Mouse (Mus musculus) thymus, postnatal 25 days (tissue): ENCODE results near the gene Nudc.

ENCODE experiments used
- DNase-seq: peaks from one replicate; pipeline ENCODE4 v3.0.0; 2022

The Nudc gene

DNA sequence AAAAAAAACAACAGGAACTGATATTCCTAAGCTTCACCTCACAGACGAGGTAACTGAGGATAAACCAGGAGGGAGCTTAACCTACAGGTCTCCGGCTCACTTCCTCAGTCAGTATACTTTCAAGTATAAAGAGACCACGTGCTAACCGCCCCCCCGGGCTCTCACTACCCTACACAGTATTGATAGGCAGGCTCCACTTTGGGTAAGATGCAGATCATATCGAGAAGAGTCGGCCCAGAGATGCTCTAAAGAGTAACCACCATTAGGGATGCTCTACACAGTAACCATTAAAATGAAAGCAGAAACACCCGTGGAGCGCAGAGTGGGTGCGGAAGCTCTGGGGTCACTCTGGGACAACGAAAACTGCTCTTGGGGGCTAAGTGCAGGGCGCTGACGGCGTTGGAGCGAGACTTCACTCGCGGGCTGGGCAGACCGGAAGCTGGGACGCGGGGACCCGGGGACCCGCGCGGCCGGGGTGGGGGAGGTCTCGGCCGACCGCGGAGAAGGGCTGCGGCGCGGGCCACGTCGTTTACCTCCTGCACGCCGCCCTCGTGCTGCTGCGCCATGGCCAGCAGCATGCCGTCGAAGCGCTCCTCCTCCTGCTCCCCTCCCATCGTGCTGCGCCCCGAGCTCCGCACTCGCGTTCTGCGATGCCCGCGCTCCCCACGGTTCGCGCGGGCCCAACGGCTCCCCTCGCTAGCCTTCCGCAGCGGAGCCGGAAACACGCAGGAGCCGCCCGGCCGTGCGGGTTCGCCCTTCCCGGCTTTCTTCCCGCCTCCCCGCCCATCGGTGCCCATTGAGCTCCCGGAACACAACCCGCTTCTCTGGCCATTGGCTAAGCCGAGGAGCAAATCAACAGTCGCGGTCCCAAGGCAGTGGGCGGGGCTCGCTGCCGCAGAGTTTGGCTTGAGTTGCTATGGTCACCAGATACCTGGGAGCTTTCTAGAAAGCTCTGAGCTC, at the start of gene Nudc:
Gene Nudc (minus strand): TSS at position 725 of the 960 bp plus-strand sequence.
- DNase-seq: peak; percentile 95

GRCm38 (mm10) chr4:133595538-133595937, 49.7 kb upstream of the Nudc start:
- no peak for DNase-seq

DNA sequence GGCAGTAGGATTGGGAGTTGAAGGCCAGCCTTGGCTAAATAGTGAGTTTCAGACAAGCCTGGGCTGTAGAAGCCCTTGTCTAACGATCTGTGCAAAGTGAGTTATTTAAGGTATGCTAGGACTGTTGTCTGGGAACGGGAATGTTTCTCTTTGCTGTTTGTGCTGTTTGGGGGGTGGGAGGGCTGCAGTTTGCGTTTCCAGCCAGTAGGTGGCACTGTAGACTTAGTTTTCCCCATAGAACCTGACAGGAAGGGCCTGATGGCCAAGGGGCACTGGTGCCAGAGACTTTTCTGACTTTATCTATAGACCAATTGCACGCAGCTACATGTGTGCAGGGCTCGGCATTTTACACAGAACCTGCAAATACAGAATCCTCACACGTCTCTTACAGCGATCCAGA, 46.8 kb upstream of the Nudc start:
- peak; percentile 71 for DNase-seq

DNA sequence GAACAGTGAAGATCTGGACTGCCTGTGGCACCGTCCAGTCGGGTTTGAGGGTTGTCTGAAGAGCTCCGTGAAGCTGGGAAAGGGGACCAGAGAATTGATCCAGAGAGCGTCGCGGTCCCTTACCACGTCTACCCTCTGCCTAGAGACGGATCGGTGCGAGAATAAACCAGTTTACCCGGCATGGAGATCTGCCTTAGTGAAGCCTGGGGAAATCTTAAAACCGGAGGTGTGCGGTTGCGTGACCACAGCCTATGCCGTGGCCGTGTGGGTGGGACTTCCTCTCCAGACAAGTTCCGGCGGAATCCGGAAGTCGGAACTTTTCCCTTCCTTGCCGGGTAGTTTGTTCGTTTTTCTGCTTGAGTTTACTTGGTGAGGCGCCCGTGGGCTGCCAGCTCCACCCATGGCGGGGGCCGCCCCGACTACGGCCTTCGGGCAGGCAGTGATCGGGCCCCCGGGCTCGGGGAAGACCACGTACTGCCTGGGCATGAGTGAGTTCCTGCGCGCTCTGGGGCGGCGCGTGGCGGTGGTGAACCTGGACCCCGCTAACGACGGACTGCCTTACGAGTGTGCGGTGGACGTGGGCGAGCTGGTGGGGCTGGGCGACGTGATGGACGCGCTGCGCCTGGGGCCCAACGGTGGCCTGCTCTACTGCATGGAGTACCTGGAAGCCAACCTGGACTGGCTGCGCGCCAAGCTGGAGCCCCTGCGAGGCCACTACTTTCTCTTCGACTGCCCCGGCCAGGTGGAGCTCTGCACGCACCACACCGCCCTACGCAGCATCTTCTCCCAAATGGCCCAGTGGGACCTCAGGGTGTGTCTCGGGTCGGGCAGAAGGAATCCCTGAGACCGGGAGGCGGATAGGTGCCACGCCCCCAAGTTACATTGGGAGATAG, 38.5 kb upstream of the Nudc start, which contains the start of gene Gpn2:
Gene Gpn2 (plus strand): TSS at position 304 of the 893 bp plus-strand sequence.
- peak; percentile 83 for DNase-seq

DNA sequence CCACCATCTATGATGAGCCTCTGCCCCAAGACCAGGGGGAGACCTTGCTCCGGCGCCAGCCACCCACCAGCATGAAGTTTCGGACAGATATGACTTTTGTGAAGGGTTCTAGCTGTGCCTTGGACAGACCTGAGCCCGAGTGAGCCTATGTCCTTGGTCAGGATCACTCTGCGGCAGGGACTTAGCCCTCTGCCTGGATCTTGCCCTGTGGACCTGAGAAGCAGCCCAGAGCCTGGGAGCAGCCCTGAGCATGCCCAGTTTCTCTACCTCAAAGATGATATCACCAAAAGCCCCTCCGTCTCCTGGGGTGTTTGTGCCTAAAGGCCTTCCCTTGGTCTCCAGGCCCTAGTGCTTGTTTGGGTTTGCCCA, 37.9 kb upstream of the Nudc start:
- no peak for DNase-seq

DNA sequence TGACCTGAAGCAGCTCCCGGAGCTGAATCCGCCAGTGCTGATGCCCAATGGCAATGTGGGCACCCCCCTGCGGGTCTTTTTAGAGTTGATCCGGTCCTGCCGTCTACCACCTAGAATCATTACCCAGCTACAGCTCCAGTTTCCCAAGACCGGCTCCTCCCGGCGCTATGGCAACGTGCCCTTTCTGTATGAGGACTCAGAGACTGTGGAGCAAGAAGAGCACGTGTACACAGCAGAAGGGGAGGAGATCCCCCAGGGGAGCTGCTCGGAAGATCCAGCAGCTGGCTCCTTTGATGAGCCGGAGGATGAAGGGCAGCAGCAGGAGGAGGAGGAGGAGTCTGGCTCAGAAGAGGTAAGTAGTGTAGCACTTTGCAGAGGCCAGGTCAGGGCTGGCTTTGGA, 32.2 kb upstream of the Nudc start:
- no peak for DNase-seq

DNA sequence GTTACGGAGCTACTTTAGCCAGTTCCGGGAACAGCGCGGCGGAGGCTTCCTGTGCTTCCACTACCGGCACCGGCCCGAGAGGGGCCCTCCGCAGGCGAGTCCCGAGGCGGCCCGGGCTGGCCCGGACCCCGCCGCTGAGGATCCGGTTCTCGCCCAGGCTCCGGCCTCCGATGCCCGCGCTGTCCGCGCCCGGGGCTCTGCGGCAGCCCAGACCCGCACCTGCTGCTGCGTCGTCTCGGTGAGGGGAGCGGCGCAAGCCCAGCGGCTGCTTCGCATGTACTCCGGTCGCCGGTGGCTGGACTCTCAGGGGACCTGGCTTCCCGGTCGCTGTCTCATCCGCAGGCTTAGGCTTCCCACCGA, 29.0 kb upstream of the Nudc start:
- DNase-seq: no peak

GRCm38 (mm10) chr4:133574070-133574842, 28.5 kb upstream of the Nudc start, which contains the start of gene Gpatch3:
TSS of gene Gpatch3 (plus strand) at chr4:133574745.
- DNase-seq: peak; percentile 84

DNA sequence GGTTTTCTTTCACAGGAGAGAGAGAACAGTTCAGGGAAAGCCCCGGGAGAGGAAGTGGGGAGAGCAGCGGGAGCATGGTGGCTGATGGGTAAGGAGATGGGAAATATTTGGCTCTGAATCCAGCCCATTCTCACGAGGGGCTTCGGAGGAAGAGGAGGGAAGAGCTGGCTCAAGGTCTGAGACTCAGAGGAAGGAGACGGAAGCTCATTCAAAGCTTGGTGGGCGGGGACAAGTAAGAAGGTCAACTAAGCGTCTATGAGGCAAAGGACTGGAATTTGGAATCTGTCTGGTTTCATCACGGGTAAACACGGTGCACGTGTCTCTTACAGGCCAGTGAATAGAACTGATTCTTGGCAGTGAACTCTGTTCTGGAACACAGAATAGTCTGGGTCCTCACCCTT, 24.3 kb upstream of the Nudc start:
- DNase-seq: no peak

DNA sequence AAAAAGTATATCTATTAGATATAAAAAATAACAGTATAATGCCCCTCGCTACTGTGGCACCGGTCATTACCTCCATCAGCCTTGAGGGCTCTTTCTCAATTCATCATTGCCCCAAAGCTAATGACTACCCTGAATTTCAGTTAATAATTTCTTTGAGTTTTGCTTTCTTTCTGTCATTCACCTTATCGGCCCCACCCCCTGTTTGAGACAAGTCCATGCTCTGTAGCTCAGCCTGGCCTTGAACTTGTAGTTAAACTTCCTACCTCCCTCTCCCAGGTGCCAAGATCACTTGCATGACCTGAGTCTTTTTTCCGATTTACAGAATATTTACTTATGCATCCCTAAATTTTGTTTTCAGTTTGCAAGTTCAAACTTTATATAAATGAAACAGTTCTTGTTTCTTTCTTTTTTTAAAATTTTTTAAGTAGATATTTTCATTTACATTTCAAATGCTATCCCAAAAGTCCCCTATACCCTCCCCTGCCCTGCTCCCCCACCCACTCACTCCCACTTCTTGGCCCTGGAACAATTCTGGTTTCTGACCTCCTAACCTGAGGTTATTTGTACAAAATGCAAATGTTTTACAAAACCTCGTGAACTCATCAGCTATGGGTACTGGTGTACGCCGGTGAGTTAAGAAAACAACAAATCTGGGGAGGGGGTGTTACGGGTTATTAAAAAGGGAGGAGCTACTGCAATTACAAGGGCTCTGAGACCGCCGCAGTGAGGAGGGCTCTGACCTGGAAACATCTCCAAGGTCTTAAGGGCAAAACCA, 23.7 kb upstream of the Nudc start:
- DNase-seq: no peak

DNA sequence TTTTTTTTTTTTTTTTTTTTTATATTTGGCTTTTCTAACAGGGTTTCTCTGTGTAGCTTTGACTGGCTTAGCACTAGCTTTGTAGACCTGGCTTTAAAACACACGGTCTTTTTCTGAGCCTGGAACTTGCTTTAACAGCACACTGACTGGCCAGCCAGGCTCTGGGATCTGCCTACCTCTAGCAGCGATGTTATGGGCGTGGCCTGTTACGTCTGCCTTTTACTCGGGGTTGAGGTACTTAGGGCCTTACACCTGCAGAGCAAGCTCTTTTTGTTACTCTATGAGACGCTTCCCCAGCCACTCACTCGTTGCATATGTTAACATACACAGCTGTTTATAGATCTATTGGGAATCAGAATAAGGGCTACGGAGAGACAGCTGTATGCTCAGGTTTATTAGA, 21.5 kb upstream of the Nudc start:
- no peak for DNase-seq

DNA sequence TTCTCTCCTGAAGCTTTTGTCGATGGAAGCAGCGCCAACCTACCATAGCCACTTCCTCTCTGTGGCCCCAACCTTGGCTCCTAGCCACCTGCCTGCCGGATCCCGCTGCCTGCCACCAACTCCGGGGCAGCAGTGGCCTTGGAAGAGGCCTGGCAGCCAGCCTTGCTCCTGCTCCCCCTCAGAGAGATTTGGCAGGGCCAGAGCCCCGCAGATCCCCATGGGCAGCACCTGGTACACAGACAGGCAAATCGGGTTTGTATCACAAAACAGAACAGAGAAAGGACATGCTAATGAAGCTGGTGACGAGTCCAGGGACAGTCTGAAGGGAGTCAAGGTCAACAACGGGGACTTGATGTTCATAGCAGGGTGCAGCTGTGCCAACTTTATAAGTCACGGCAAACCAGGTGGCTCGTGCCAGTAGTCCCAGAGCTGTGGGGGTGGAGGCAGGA, 17.4 kb upstream of the Nudc start:
- no peak for DNase-seq

- no peak for DNase-seq
These were observed 15.8 kb upstream of the Nudc start for GRCm38 (mm10) chr4:133561622-133562021.

- DNase-seq: no peak
These were observed 14.1 kb upstream of the Nudc start for GRCm38 (mm10) chr4:133559846-133560245.

GRCm38 (mm10) chr4:133557041-133557717, 11.4 kb upstream of the Nudc start:
- no peak for DNase-seq

DNA sequence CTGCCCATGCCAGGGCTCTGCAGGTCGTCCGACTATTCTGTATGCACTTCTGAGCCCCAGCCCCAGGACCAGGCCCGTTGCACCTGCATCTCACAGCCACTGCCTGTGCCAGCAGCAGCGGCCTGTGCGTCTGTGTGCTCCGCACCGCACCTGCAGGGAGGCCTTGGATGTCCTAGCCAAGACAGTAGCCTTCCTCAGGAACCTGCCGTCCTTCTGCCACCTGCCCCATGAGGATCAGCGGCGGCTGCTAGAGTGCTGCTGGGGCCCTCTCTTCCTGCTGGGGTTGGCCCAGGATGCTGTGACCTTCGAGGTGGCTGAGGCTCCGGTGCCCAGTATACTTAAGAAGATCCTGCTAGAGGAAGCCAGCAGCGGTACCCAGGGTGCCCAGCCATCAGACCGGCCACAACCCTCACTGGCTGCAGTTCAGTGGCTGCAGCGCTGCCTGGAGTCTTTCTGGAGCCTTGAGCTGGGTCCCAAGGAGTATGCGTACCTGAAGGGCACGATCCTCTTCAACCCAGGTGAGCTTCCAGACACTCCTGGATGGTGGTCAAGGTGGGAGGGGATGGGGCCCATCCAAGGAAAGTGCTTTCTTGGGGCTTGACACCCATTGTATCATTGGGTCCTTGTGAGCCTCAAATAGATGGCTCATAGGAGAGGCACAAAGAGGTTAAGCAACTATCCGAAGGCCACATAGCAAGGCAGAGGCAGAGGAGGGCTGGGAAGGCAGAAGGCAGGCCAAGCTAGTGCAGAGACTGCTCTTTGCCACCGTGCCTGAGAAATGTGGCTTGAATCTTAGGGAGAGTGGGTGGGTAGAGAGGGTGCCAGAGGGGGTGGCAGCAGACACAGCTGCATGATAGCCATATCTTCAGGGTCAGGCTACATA, 7.9 kb upstream of the Nudc start:
- DNase-seq: no peak

GRCm38 (mm10) chr4:133552768-133553447, 7.1 kb upstream of the Nudc start, which contains the start of gene Nr0b2:
TSS of gene Nr0b2 (plus strand) at chr4:133553376.
- no peak for DNase-seq

GRCm38 (mm10) chr4:133552029-133552428, 6.2 kb upstream of the Nudc start:
- DNase-seq: no peak

DNA sequence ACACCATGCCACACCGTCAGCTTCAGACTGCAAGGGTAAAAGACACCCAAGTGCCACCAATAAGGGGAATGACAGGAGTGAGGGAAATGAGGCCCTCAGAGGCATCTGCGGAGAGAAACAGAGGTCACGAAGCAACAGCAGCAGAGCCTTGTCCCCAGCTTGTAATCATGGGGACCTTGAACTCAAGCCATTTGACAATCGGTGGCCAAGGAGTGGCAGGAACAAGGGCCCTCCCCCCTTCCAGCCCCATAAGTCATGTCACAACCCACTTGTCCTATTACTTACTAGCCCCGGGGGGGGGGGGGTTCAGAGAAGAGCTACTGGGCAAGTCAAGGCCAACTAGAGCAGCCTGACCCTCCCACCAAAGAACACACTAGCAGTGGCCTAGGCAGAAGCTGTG, 9.1 kb downstream of the Nudc start:
- no peak for DNase-seq

DNA sequence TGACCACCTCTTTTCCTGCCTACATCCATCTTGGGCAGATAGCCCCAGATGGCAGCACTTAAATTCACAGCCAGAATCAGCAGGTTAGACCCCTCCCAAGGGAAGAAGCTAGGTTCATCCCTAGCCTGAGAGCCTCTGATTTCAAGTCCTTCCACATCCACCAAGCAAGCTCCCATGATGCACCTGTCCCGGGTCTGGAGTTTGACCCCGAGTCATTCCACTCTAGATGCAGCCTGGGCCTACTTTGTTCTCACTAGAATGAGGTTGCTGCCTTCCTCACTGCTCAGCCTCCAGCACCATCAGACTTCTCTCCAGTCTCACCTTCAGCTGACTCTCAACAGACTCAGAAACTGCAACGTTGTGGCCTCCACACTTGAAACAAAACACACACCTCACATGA, 9.7 kb downstream of the Nudc start:
- DNase-seq: no peak
